Mouse (Mus musculus): ENCODE data around the gene Hist2h2be.
"Not testable (repeated sequence)": the region's sequence is repeated elsewhere in the genome, so short reads cannot be mapped to it uniquely, and the experiment has no call there.

The Hist2h2be gene

DNA sequence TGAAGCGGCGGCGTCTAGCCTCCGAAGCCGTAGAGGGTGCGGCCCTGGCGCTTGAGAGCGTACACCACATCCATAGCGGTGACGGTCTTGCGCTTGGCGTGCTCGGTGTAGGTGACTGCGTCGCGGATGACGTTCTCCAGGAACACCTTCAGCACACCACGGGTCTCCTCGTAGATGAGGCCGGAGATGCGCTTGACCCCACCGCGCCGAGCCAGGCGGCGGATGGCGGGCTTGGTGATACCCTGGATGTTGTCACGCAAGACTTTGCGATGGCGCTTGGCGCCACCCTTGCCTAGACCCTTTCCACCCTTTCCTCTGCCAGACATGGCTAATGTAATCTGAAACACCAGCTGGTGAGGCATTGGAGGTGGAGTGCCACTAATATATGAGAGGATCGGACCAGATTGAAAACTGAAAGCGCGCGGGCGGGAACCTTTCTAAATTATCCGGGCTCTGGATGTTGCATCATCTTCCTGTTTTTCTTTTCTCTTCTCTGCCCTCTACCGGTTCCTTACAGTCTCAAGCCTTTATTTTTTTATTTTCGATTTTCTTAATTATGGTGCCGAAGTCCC, 42.1 kb downstream of the Hist2h2be start, which contains the start of gene Hist2h4:
Gene Hist2h4, minus strand, starts transcription at position 333 of the 572 bp plus-strand sequence.
- DNase-seq = peak; percentile 100

DNA sequence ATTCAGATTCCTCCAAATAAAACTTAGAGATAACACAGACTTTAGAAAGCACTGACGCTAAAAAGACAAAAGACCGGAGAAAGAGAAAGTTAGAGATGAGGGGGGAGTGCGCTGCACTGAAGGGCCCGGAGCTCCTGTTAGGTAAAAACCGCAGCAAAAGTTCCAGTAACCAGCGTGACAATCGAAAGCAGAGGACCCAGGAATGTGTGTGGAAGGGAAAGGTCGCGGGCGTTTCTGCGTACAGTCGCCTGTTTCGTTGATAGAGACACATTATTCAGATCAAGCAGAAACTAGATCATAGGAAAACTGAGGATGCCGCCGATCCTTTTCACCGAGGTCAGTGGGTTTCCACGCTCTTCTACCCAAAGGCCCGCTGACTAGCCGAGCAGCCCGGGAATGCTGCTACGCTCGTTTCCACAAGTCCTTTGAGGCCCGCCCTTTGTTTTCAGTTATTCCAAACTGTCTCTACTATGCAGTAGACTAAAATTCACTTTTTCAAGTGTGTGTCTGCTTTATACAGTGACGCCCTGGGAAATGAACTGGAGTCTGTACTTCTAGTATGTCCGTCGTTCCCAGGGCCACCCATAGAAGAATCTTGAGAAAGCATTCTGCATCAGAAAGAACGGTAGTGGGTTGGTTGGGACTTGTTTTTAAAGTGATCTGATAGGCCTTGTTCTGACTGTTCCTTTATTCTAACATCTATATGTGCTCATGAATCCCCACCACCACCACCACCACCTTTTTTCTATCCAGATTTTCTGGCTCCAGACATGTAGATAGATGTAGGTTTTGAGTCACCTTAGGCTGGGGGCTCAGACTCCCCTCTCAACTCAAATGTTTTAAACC, 42.9 kb downstream of the Hist2h2be start:
- peak; percentile 63 for DNase-seq

DNA sequence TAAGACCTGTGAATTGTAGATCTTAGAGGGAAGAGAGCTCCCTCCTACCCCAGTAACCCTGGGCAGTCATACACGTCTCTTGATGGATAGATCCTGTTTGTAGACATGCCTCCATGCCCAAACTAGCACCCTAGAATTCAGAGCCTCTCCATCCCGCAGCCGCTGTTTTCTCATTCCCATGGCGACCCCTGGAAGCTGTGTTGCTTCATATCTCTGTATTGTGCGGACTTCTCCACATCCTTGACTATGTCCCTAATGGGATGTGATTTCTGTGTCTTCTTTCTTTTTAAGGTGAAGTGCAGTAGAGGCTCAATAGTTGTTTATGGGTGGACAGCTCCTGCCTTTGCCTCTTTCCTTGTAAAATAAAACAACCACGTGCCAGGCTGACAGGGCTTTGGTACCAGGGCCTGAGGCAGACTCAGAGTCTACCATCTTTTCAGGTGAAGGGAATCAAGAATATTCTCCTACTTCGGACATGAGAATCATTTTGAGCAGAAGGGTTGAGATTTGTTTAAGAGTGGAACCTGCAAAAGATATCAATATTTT, 43.6 kb downstream of the Hist2h2be start:
- DNase-seq = no peak

DNA sequence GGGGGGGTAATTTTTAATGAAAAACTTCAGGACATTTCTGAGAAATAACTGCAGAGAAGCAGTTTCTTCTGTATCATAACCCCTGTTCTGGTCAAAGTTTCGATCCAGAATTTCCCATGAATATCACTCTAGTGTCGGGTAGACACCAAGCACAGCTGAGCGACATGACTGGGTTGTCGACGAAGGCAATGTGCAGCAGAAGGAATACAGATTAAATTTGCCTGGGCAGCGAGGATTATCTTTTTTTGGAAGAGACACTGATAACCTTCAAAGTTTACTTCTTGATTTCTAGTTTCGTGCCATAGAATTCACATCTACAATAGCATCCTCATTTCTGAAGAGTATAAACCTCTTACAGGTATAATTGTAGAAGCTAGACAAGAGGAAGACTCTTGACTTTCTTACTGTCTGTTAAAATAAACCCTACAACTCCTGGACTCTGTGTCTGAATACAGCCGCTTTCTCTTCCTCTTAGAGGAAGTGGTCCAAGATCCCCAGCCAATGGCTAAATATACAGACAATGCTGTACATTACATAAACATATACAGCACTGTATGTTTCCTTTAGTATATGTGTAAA, 45.3 kb downstream of the Hist2h2be start:
- DNase-seq = peak; percentile 34

DNA sequence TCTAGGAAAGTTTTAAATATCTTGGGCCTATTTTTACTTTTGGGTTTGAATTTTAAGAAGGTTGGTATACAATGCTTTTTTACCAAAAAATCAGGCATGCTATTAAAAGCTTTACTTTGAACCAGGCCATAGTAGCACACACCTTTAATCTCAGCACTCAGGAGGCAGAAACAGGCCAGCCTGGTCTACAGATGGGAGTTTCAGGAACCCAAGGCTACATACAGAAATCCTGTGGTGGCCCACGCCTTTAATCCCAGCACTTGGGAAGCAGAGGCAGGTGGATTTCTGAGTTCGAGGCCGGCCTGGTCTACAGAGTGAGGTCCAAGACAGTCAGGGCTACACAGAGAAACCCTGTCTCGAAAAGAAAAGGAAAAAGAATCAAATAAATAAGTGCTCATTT, 46.6 kb downstream of the Hist2h2be start:
- DNase-seq = no peak

DNA sequence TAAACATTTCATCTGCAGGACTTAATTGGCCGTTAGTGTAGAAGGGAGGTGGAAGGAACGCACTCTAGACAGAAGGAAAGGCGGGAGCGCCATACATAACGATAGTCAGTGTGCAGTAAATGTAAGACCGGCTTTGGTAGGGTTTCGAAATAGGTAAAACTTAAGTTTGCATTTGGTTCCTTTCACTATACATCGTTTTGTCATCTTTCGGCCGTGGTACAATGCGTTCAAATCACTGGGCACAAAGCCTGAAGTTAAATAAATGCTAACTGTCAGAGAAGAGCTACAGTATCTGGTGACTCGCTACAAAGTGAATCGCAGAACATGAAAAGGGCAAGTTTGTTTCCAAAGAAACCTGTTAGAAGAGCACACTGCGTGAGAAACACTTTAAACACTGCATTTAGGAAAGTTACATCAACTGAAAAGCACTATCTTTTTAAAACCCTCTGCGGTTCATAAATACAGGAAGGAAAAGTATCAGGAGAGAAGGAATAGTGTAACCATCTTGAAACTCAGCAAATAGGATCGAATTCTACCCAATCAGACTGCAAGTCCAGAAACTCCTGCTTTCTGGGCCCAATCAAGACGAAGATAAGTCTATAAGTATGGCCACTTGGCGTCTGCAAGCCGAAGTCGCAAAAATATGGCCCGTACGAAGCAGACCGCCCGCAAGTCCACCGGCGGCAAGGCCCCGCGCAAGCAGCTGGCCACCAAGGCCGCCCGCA, 47.3 kb downstream of the Hist2h2be start, which contains the start of gene Hist2h3b:
Gene Hist2h3b, plus strand, starts transcription at position 604 of the 725 bp plus-strand sequence.
- DNase-seq = peak; percentile 90

DNA sequence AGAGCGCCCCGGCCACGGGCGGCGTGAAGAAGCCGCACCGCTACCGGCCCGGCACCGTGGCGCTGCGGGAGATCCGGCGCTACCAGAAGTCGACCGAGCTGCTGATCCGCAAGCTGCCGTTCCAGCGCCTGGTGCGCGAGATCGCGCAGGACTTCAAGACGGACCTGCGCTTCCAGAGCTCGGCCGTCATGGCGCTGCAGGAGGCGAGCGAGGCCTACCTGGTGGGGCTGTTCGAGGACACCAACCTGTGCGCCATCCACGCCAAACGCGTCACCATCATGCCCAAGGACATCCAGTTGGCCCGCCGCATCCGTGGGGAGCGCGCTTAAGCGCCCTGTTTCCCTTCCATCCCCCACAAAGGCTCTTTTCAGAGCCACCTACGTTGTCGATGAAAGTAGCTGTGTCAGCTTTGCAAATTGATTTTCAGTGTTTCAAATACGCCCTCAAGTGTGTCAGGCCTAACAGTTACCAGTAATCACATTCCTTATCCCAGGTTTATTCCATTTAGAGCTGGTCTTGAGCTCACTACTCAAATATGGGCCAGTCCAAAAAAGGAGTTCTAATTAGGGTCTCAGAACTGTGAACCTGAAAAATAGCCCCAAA, 48.0 kb downstream of the Hist2h2be start:
- DNase-seq = not testable (repeated sequence)

DNA sequence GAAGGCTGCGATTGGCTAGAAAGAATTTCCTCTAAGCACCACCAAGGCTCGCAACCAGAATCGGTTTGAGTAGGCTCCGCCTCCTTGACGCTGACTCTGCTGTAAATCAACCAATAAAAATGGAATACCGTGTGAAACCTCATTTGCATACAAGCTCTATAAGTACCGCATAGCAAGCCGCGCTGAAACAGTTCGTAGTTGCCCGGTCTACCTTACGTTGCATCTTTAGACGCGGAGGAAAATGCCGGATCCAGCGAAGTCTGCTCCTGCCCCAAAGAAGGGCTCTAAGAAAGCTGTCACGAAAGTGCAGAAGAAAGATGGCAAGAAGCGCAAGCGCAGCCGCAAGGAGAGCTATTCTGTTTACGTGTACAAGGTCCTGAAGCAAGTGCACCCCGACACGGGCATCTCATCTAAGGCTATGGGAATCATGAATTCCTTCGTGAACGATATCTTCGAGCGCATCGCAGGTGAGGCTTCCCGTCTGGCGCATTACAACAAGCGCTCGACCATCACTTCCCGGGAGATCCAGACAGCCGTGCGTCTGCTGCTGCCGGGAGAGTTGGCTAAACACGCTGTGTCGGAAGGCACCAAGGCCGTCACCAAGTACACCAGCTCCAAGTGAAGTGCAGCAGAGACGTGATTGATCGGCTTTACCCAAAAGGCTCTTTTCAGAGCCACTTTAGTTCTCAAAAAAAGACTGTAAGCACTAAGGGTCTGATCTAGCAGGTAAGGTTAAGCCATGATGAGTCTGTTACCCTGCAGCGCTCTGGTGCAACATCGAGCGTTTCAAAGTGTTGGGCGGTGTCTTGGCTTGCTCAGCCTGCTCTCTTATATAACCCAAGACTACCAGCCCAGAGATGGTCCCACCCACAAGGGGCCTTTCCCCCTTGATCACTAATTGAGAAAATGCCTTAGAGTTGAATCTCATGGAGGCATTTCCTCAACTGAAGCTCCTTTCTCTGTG, 48.9 kb downstream of the Hist2h2be start, which contains the start of gene Hist2h2bb:
Gene Hist2h2bb, plus strand, starts transcription at position 242 of the 964 bp plus-strand sequence.
- peak; percentile 98 for DNase-seq

Measured in cerebellum, adult 9-10 months (tissue).